Mouse (Mus musculus) liver, embryonic 16.5 days (tissue): Measurements from ENCODE around the gene Sptlc2. TPM values are rescaled to one million over a fixed set of nuclear protein-coding genes. Genes with fewer than 3 reads are reported as not detected.

Experiments
- ATAC-seq: fragments of 200-750 bp; cut with Nextera tagmentation; 2 replicates; pipeline ENCODE4 v1.8.0; 2017; ENCODE audit warnings: low read depth, mild to moderate bottlenecking, moderate number of reproducible peaks, moderate library complexity
- H3K27ac ChIP-seq: fragments of 300-500 bp; sonication (generic); 2 replicates; pipeline ENCODE4 v1.5.1; 2014; ENCODE audit warnings: mild to moderate bottlenecking, low read length
- H3K27me3 ChIP-seq: fragments of 300-500 bp; sonication (generic); 2 replicates; pipeline ENCODE4 v1.6.1; 2014; ENCODE audit warnings: low read depth, low read length, mixed read lengths; ENCODE audit not compliant: control insufficient read depth, insufficient read depth
- H3K36me3 ChIP-seq: fragments of 300-500 bp; sonication (generic); 2 replicates; pipeline ENCODE4 v1.6.1; 2014; ENCODE audit warnings: mild to moderate bottlenecking; ENCODE audit not compliant: control insufficient read depth, insufficient read depth
- H3K4me1 ChIP-seq: fragments of 300-500 bp; sonication (generic); 2 replicates; pipeline ENCODE4 v1.6.1; 2014; ENCODE audit warnings: low read depth, low read length, mixed read lengths; ENCODE audit not compliant: control insufficient read depth
- H3K4me2 ChIP-seq: fragments of 300-500 bp; sonication (generic); 2 replicates; pipeline ENCODE4 v1.6.1; 2014; ENCODE audit warnings: low read depth, low read length, mixed read lengths
- H3K4me3 ChIP-seq: fragments of 300-500 bp; sonication (generic); 2 replicates; pipeline ENCODE4 v1.5.1; 2014; ENCODE audit warnings: low read depth, mild to moderate bottlenecking, low read length
- H3K9ac ChIP-seq: fragments of 300-500 bp; sonication (generic); 2 replicates; pipeline ENCODE4 v1.6.1; 2014; ENCODE audit warnings: low read depth, low read length
- H3K9me3 ChIP-seq: fragments of 300-500 bp; sonication (generic); replicated peaks from 2 replicates; pipeline ENCODE4 v1.6.1; 2016; ENCODE audit warnings: low read length; ENCODE audit not compliant: control insufficient read depth
- WGBS: fragments of 180-500 bp; shearing (Covaris S2); extraction: QIAGEN DNeasy Blood & Tissue Kit; methylation state at CpG from one replicate; pipeline ENCODE4 v1.1.7; 2014; ENCODE audit not compliant: insufficient replicate concordance; 5-methylcytosine and 5-hydroxymethylcytosine counted together
- polyA plus RNA-seq: library from polyadenylated mRNA; unstranded; fragments of >200 nt; fragmentation: Nextera tagmentation; extraction: Ambion mirVana; gene quantifications from 2 replicates; pipeline ENCODE4 v1.2.1, GENCODE M21; 2015

The Sptlc2 gene
- polyA plus RNA-seq, 1 experiment from 2014 or later, result 28.1 TPM

DNA sequence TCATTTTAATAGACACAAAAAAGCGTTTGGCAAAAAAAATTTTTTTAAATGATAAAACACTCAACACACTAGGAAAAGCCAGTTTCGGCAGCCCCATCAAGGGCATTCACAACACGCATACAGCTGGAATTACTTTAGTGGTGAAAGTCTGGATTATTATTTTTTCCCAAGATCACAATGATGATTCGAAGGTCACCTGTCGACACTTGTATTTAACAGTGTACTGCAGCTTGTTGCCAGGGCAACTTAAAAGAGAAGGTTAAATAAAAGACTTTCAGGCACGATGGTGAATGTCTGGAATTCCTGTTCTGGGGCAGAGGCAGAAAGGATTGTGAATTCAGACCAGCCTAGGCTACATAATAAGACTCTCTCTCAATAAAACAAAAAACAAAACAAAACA, 13.7 kb upstream of the Sptlc2 start:
- H3K4me1 ChIP-seq, result no peaks in the 10 kb centered on the region
- WGBS, result 52% methylated on average over 6 of the region's 6 CpGs
- H3K4me3 ChIP-seq, result no peak overlapping the region
- no peak overlapping the region for H3K4me2 ChIP-seq
- no peak for ATAC-seq
- H3K27ac ChIP-seq, result no peak overlapping the region
- H3K27me3 ChIP-seq, result no peaks in the 10 kb centered on the region
- no peak overlapping the region for H3K9ac ChIP-seq
- no peaks in the 10 kb centered on the region for H3K9me3 ChIP-seq
- H3K36me3 ChIP-seq, result no peaks in the 10 kb centered on the region

DNA sequence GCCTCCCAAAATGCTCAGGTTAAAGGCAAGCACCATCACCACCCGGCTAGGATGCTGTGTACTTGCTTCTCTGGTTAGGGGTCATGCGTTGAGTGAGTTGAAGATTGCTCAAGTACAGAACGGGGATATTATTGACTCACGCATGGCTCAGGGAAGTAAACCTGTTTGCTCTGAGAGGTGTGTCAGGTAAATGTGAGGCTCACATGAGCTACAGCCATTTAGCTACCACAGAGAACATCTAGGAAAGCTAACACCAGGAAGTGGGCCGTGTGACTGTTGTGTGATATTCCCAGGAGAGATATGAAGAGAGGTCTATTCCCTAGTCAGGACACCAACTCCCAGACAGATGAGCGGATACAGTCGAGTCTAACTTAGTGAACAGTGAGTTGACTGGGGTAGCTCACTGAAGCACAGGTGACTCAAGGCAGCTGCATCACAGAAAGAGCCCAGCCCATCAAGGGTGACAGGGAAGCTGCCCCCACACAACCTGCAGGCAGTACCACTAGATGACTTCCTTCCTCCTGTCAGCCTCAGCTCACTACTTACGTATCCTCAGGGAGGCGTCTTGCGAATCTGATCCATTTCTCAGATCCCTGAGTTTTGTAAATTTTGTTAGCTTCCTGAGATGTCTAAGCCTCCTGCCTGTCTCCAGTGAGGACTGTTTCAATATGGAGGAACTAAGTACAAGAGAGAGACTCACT, 11.1 kb upstream of the Sptlc2 start:
- H3K36me3 ChIP-seq, result no peaks in the 10 kb centered on the region
- no peaks in the 10 kb centered on the region for H3K27me3 ChIP-seq
- no peak overlapping the region for H3K9ac ChIP-seq
- WGBS, result 45% methylated on average over 10 of the region's 10 CpGs
- no peak overlapping the region for H3K4me2 ChIP-seq
- no peak overlapping the region for H3K4me3 ChIP-seq
- no peaks in the 10 kb centered on the region for H3K4me1 ChIP-seq
- no peak overlapping the region for H3K27ac ChIP-seq
- no peaks in the 10 kb centered on the region for H3K9me3 ChIP-seq
- peak; percentile 37; the same call in 1 of the 2 replicates for ATAC-seq

DNA sequence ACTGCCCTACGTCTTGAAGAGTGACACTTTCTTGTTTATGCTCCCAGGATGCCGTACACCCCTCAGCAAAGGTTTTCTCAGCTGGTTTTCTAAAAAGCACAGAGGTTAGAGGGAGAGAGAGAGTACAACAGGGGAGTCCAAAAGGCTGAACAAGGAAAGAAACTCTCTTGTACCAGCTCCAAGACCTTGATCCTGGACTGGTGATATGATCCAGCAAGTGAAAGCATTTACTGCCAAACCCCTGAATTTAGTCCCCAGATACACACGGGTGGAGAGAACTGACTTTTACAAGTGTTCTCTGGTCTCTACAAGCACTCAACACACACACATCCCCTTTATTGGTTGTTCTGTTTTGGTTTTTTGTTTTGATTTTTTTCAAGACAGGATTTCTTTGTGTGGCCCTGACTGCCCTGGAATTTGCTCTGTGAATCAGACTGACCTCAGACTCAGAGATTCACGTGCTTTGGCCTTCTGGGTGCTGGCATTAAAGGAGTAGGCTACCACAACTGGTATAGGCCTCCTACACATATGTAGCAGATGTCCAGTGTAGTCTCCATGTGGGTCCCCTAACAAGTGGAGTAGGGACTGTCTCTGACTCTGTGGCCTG, 9.8 kb upstream of the Sptlc2 start:
- no peak overlapping the region for H3K4me3 ChIP-seq
- no peak overlapping the region for H3K9ac ChIP-seq
- H3K9me3 ChIP-seq, result no peaks in the 10 kb centered on the region
- no peaks in the 10 kb centered on the region for H3K27me3 ChIP-seq
- H3K27ac ChIP-seq, result no peak overlapping the region
- H3K4me1 ChIP-seq, result peaks cover 2% of the 10 kb centered on the region; the same call in 1 of the 2 replicates
- no peak for ATAC-seq
- H3K36me3 ChIP-seq, result no peaks in the 10 kb centered on the region
- WGBS, result 62% methylated on average over 4 of the region's 4 CpGs
- no peak overlapping the region for H3K4me2 ChIP-seq

DNA sequence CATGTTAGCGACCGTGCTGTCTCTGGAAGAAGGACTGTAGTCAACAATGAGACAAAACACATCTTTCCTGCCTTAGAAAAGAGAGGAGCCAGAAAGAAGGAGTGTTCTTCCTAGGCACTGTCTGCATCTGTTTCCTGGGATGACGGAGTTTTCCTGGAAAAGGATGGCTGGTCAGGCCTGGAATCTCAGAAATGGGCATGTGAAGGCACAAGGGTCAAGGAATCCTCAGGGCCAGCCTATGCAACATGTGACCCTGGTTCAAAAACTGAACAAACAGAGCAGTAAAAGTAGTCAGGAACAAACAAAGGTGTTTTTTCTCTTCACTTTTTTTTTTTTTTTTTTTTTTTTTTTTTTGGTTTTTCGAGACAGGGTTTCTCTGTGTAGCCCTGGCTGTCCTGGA, 9.0 kb upstream of the Sptlc2 start:
- peaks cover 2% of the 10 kb centered on the region; the same call in 1 of the 2 replicates for H3K4me1 ChIP-seq
- H3K27me3 ChIP-seq, result no peaks in the 10 kb centered on the region
- H3K9ac ChIP-seq, result no peak overlapping the region
- H3K9me3 ChIP-seq, result no peaks in the 10 kb centered on the region
- no peak overlapping the region for H3K4me2 ChIP-seq
- H3K27ac ChIP-seq, result no peak overlapping the region
- no peaks in the 10 kb centered on the region for H3K36me3 ChIP-seq
- no peak for ATAC-seq
- H3K4me3 ChIP-seq, result no peak overlapping the region
- WGBS, result 68% methylated on average over 3 of the region's 4 CpGs

DNA sequence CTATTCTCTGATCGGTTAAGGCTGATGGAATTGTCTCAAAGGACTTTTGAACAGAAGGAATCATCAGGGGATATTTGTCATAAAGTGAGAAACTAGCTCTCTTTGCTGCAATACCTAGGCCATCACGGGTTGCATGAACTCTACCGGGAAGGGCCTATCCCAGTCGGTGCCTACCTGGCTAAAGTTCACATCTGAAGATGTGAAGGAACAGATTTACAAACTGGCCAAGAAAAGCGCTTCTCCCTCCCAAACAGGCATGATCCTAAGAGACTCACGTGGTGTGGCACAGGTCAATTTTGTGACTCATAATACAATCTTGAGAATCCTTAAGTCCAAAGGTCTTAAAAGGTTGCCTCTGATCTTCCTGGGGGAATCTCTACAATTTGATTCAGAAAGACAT, 6.2 kb upstream of the Sptlc2 start:
- 65% methylated on average over 6 of the region's 6 CpGs for WGBS
- H3K27me3 ChIP-seq, result no peaks in the 10 kb centered on the region
- no peak overlapping the region for H3K4me2 ChIP-seq
- no peak overlapping the region for H3K27ac ChIP-seq
- no peak for ATAC-seq
- peaks cover 2% of the 10 kb centered on the region; the same call in 1 of the 2 replicates for H3K4me1 ChIP-seq
- H3K36me3 ChIP-seq, result no peaks in the 10 kb centered on the region
- H3K9ac ChIP-seq, result no peak overlapping the region
- no peaks in the 10 kb centered on the region for H3K9me3 ChIP-seq
- no peak overlapping the region for H3K4me3 ChIP-seq

DNA sequence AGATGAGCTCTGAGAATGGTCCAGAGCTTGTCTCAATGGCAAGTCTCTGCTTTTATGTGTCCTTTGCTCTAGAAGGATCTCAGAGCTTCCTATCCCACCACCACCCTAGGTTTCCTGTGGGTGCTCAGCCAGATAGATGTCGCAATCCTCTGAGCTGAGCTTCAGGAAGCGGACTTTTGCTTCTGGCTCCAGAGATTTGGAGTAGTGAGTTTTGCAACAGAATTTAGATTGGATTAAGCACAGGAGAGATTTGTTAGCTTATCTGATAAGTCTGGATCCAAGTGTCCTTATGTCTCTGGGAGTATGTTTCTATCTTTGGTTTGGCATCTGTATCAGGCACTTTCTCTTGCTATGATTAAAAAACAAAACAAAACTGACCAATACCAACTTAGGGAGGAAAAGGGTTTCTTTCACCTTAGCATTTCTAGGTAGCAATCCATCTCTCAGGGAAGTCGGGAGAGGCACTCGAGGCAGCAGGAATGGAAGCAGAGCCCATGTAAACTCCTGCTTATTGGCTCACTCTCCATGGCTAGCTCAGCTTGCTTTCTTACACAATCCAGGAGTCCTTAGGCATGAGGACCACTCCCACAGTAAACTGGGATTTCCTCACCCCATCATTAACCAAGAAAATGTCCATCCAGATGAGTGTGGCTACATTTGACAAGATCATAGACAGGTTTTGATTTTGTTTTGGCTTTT, 5.4 kb upstream of the Sptlc2 start:
- Histone ChIP-seq H3K9ac (no peak overlapping the region), H3K9me3 (no peaks in the 10 kb centered on the region), H3K27ac (peak overlapping the region; percentile 29; the same call in 1 of the 2 replicates), H3K4me2 (no peak overlapping the region), H3K4me1 (peaks cover 2% of the 10 kb centered on the region; the same call in 1 of the 2 replicates), H3K27me3 (no peaks in the 10 kb centered on the region), H3K36me3 (no peaks in the 10 kb centered on the region), H3K4me3 (no peak overlapping the region)
- WGBS, result 36% methylated on average over 4 of the region's 4 CpGs
- ATAC-seq, result no peak

DNA sequence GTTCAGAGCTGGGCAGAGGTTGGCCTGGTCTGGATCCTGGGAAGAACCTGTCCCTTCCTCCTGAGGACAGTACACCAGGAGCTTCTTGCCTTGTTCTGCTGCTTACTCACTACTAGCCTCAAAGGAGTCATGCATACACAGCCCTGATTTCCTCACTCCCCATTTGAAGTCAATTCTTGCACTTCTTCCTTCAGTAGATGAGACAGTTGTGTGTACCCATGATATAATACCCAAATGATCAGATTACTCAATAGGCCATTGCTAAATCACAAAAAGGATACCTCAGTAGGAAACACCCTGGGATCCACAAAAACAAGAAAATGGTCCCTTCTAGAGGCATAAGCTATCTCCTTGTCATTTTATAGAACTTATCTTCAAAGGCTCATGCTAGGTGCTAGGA, 3.2 kb upstream of the Sptlc2 start:
- Histone ChIP-seq H3K9ac (no peak overlapping the region), H3K36me3 (no peaks in the 10 kb centered on the region), H3K27me3 (no peaks in the 10 kb centered on the region), H3K27ac (no peak overlapping the region), H3K9me3 (no peaks in the 10 kb centered on the region), H3K4me1 (peaks cover 11% of the 10 kb centered on the region), H3K4me3 (no peak overlapping the region), H3K4me2 (no peak overlapping the region)
- ATAC-seq, result no peak

DNA sequence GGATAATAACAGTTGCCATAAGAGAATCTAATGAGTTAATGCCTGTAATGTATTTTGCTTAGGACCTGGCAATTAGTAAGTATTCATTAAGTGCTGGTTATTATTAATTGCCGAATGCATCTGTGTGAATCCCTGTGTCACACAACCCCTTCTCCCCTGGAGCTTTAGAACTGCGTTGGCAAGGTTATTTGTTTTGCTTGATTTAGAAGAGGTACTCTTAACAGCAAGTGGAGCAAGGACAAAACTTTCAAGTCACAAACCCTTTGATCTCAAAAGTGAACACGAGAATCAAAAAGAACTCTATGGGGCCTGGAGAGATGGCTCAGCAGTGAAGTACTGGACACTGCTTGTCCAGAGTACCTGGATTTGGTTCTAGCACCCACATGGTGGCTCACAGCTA, 1.1 kb upstream of the Sptlc2 start:
- no peaks in the 10 kb centered on the region for H3K36me3 ChIP-seq
- peaks cover 15% of the 10 kb centered on the region for H3K4me1 ChIP-seq
- H3K4me3 ChIP-seq, result peak overlapping the region; percentile 76; the same call in 1 of the 2 replicates
- H3K4me2 ChIP-seq, result peak overlapping the region; percentile 99
- H3K9ac ChIP-seq, result no peak overlapping the region
- no peaks in the 10 kb centered on the region for H3K27me3 ChIP-seq
- H3K27ac ChIP-seq, result no peak overlapping the region
- WGBS, result 74% methylated on average over 3 of the region's 3 CpGs
- no peaks in the 10 kb centered on the region for H3K9me3 ChIP-seq
- no peak for ATAC-seq
